Mouse (Mus musculus) E14TG2a.4 (cell line): Measurements from ENCODE around the gene Gm13694.

Experiments
- H3K27me3 ChIP-seq: 2 replicates; pipeline ENCODE4 v1.6.1; 2014; ENCODE audit warnings: low read length, control low read depth; ENCODE audit not compliant: insufficient read depth
- H3K36me3 ChIP-seq: 2 replicates; pipeline ENCODE4 v1.6.1; 2014; ENCODE audit warnings: low read length, control low read depth; ENCODE audit not compliant: insufficient read depth
- H3K4me1 ChIP-seq: replicated peaks from 2 replicates; pipeline ENCODE4 v1.6.1; 2014; ENCODE audit warnings: low read depth, low read length, control low read depth
- H3K4me3 ChIP-seq: replicated peaks from 2 replicates; pipeline ENCODE4 v1.5.1; 2014; ENCODE audit warnings: mild to moderate bottlenecking, low read length
- H3K9me3 ChIP-seq: 2 replicates; pipeline ENCODE4 v1.6.1; 2014; ENCODE audit warnings: low read length, control low read depth
- CTCF ChIP-seq: conservative IDR thresholded peaks from 2 replicates; pipeline ENCODE4 v1.5.1; 2014; ENCODE audit warnings: low read length
- NANOG ChIP-seq: IDR thresholded peaks from 2 replicates; pipeline ENCODE4 v1.6.1; 2014; ENCODE audit warnings: borderline replicate concordance, low read length, mixed read lengths
- POU5F1 ChIP-seq: IDR thresholded peaks from 2 replicates; pipeline ENCODE4 v1.6.1; 2014; ENCODE audit warnings: low read length, borderline replicate concordance

Gm13694 gene

DNA sequence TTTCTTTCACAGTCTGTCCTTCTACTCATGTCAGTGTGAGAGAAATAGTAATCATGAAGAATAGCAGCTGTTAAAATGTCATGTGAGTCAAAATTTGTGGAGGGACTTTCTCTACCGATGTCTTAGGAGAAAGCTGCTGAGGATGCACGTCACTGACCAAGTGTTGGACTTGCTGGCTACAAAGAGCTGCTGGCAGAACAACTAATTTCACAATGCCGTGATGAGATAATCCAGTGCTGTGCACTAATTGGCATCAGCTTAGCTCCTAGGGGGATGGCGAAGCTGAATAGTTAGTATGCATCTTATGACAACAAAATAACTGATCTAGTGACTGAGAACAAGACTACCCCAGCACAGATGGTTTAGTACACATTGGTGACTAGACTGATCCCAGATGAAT lies 46.5 kb downstream of the Gm13694 start:
- Histone ChIP-seq H3K4me3 (no peak overlapping the region), H3K9me3 (peaks cover 8% of the 10 kb centered on the region; the same call in 1 of the 2 replicates), H3K36me3 (no peaks in the 10 kb centered on the region), H3K4me1 (no peaks in the 10 kb centered on the region), H3K27me3 (no peaks in the 10 kb centered on the region)
- TF ChIP-seq CTCF: no peak
- TF ChIP-seq NANOG: no peak
- no peak for TF ChIP-seq POU5F1
